Mouse (Mus musculus) gastrocnemius, adult 2 months (tissue): ENCODE measurements around the gene Ndufc1. TPM values are rescaled to one million over a fixed set of nuclear protein-coding genes. Genes with fewer than 3 reads are reported as not detected.
"Not testable (repeated sequence)": the region's sequence is repeated elsewhere in the genome, so short reads cannot be mapped to it uniquely, and the experiment has no call there.

ENCODE experiments used
- DNase-seq: peaks from one replicate; pipeline ENCODE4 v3.0.0; 2022
- H3K27ac ChIP-seq: fragments of 200-600 bp; 2 replicates; pipeline ENCODE4 v1.8.1; 2022; ENCODE audit warnings: mild to moderate bottlenecking
- H3K4me3 ChIP-seq: fragments of 200-600 bp; 2 replicates; pipeline ENCODE4 v1.8.1; 2022; ENCODE audit warnings: mild to moderate bottlenecking, moderate library complexity
- CTCF ChIP-seq: fragments of 200-600 bp; IDR thresholded peaks from 2 replicates; pipeline ENCODE4 v1.8.1; 2022; ENCODE audit warnings: antibody characterized with exemption, mild to moderate bottlenecking, moderate library complexity
- intact Hi-C: fragments of 180-260 bp; cut with DNase I; formaldehyde crosslinking; loops from one replicate; pipeline ENCODE4 v1.15.1; 2025
- total RNA-seq, 2 experiments: library from RNA; stranded (reverse); gene quantifications; 2 replicates each; pipeline ENCODE4 v1.2.3; 2021

Gene Ndufc1
- total RNA-seq, 2 experiments from 2014 or later, result 1,007 to 1,209 TPM

DNA sequence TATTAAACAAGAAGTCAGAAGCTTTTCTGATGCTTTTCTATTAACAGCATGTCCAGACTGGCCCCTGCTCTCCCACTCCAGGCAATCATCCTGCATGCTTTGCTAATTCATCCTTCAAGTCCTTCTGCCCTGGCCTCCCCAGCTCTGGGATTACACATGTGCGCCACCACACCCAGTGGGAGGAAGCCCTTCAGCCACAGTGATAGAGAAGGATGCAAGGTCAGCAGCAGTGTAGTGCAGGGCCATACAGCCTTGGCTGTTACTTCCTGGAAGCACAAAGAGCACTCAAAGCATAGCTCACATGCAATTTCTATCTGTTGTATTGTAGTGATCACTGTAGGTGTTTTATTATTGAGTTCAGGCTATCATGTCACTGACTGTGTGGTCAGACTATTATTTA is 4.5 kb upstream of the Ndufc1 start:
- TF ChIP-seq CTCF, result no peak
- intact Hi-C loops, result no loop called here
- DNase-seq, result peak; percentile 34

DNA sequence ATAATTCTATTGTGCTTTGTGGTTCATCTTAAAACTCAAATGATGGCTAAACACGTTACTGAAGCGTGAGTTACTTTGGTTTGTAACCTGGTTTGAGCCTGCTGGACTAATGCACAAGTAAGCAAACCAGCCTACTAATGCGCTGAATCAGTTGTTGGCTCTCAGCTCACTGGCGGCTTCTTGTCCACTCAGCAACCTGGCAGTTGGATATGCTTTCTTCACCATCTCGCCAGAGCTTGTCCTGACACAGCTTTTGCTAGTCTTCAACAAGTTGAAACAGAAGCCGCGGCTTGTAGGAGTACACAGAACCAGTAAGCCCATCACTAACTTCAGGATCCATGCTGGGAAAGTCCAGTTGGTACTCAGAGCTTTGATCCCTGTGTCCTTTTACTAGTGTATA is 3.7 kb upstream of the Ndufc1 start:
- intact Hi-C loops, result no loop called here
- peak; percentile 72 for DNase-seq
- H3K4me3 ChIP-seq, result no peak overlapping the region
- no peak for TF ChIP-seq CTCF
- H3K27ac ChIP-seq, result peak overlapping the region; percentile 98

More for the DNA sequence above, 4.5 kb upstream of the Ndufc1 start:
- Histone ChIP-seq H3K4me3 (no peak overlapping the region), H3K27ac (peak overlapping the region; percentile 98)

GRCm38 (mm10) chr3:51407870-51408560 is 773 bp downstream of the Ndufc1 start:
- intact Hi-C loops, result loop anchor here (2.0 to 5.0 kb wide), 2 partner anchors 33 to 176 kb away; no protein-coding TSS in a partner anchor
- DNase-seq, result no peak
- no peak for TF ChIP-seq CTCF
- peak overlapping the region; percentile 71 for H3K4me3 ChIP-seq
- H3K27ac ChIP-seq, result peak overlapping the region; percentile 100

- Histone ChIP-seq H3K27ac (no peak overlapping the region), H3K4me3 (no peak overlapping the region)
- DNase-seq, result no peak
- intact Hi-C loops, result no loop called here
- no peak for TF ChIP-seq CTCF
These were observed 6.2 kb downstream of the Ndufc1 start for GRCm38 (mm10) chr3:51402628-51403027.

DNA sequence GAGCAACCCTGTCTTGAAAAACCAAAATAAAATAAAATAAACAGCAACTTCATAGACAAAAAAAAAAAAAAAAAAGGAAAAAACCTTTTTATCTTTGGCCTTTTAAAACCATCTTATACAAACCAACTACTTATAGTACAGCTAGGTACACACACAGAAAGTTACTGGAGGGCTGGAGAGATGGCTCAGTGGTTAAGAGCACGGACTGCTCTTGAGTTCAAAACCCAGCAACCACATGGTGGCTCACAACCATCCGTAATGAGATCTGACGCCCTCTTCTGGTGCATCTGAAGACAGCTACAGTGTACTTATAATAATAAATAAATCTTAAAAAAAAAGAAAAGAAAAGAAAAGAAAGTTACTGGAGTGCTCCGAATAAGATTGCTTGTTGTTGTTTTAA is 6.7 kb downstream of the Ndufc1 start:
- H3K4me3 ChIP-seq, intact Hi-C loops, DNase-seq, H3K27ac ChIP-seq: not testable (repeated sequence)
- peak; percentile 22; the same call in 1 of the 2 replicates for TF ChIP-seq CTCF

GRCm38 (mm10) chr3:51400682-51401081 is 8.1 kb downstream of the Ndufc1 start:
- peak overlapping the region; percentile 56 for H3K4me3 ChIP-seq
- intact Hi-C loops, result no loop called here

DNA sequence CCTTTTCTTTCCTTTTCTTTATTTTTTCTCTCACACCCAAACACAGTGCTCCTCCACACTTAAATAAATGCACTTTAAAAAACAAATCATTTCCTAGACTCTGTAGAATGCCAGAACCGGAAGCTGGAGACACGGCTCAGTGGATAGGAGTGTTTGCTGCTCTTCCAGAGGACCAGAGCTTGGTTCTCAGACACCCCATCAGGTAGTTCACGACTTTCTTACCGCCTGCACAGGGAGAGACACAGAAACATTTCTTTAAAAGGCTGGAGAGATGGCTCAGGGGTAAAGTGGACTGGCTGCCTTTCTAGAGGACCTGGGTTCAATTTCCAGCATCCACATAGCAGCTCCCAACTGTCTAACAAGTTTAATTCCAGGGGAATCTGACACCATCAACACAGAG is 9.3 kb downstream of the Ndufc1 start:
- intact Hi-C loops, result no loop called here

More at GRCm38 (mm10) chr3:51400682-51401081, 8.1 kb downstream of the Ndufc1 start:
- H3K27ac ChIP-seq, result no peak overlapping the region
- no peak for DNase-seq
- no peak for TF ChIP-seq CTCF

GRCm38 (mm10) chr3:51398667-51399066 is 10.1 kb downstream of the Ndufc1 start:
- intact Hi-C loops, result no loop called here
- Histone ChIP-seq H3K27ac (no peak overlapping the region), H3K4me3 (no peak overlapping the region)
- no peak for TF ChIP-seq CTCF
- DNase-seq, result no peak

More for the DNA sequence above, 9.3 kb downstream of the Ndufc1 start:
- Histone ChIP-seq H3K27ac (no peak overlapping the region), H3K4me3 (no peak overlapping the region)
- TF ChIP-seq CTCF, result no peak
- DNase-seq, result no peak

GRCm38 (mm10) chr3:51397700-51398299 is 11.0 kb downstream of the Ndufc1 start:
- TF ChIP-seq CTCF, result no peak
- Histone ChIP-seq H3K4me3 (no peak overlapping the region), H3K27ac (no peak overlapping the region)
- DNase-seq, result no peak
- intact Hi-C loops, result no loop called here

DNA sequence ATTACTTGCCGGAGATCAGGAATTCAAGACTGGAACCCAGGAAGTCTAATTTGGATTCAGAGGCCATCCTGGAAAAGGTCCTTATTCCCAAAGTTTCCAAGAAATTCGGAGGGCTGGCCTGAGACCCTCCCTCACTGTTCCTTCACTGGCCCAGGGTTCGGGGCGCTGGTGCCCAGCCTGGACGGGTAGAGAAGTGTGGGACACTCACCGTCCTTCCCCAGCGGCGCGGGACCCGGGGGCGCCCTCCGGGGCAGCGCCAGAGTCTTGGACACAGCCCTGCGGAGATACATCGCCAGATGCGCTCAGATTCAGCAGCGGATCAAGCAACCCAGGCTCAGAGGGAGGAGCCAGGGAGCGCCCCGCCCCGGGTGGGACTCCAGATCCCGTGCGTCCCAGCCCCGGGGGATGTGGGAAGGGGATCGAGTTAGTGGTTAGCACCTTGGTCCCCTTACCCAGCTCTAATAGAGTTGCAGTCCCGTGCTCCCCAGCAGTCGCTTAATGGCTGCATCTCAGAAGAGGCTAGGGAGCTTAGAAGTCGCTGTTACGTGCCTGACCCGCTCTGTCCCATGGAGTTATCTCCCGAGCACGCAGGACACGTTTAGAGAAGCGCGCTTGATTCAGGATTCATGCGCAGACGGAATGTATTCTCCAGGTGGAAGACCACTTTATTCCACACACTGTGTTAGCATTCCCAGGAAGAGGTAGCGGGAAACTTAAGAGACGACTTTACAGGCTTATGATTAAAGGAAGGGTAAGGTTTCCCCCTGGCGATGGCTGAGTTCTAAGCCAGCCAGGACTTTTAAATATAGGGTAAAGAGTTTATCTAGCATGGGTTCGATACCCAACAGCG is 12.3 kb downstream of the Ndufc1 start, which contains the start of gene Mgarp:
Gene Mgarp (minus strand): TSS at position 520 of the 850 bp plus-strand sequence.
- H3K4me3 ChIP-seq, result peak within 1 kb of the TSS; percentile 81
- intact Hi-C loops, result no loop called here
- H3K27ac ChIP-seq, result peak within 1 kb of the TSS; percentile 40; the same call in 1 of the 2 replicates
- peak; percentile 46 for TF ChIP-seq CTCF
- peak; percentile 80 for DNase-seq

GRCm38 (mm10) chr3:51395461-51396145 is 13.2 kb downstream of the Ndufc1 start:
- TF ChIP-seq CTCF, result no peak
- no peak overlapping the region for H3K4me3 ChIP-seq
- no peak for DNase-seq
- no peak overlapping the region for H3K27ac ChIP-seq
- intact Hi-C loops, result no loop called here

GRCm38 (mm10) chr3:51394881-51395280 is 13.9 kb downstream of the Ndufc1 start:
- Histone ChIP-seq H3K27ac (no peak overlapping the region), H3K4me3 (no peak overlapping the region)
- intact Hi-C loops, result no loop called here
- no peak for TF ChIP-seq CTCF
- no peak for DNase-seq
